Mouse (Mus musculus): ENCODE results near the gene Nckipsd. TPM values are rescaled to one million over a fixed set of nuclear protein-coding genes. Genes with fewer than 3 reads are reported as not detected.

The Nckipsd gene
- polyA plus RNA-seq (2014; fragmentation: Nextera tagmentation; extraction: Ambion mirVana): 11.3 and 14.4 TPM in 2 replicates

DNA sequence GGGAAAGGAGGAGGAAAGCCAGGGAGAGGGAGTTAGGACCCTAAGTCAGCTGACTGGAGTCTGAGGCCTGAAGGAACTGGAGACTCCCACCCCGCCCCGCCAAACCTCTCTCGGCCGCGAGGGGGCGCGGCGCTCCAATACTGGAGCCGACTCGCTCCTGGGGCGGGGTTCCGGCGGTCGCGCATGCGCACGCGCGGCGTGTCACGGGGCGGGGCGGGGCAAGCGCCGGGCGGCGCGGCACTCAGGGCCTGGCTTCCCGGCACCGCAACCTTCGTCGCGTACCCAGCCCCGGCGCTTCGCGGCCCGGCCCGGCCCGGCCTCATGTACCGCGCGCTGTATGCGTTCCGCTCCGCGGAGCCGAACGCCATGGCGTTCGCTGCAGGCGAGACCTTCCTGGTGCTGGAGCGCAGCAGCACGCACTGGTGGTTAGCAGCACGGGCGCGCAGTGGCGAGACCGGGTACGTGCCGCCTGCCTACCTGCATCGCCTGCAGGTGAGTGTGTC is at the start of gene Nckipsd:
Gene Nckipsd, plus strand, starts transcription at position 206 of the 503 bp plus-strand sequence.
- no peaks in the 10 kb centered on the region for H3K27me3 ChIP-seq (ENCODE audit: insufficient read depth, low read length)
- H3K27ac ChIP-seq (ENCODE audit: low read depth): no peak within 1 kb of the TSS
- TF ChIP-seq CTCF (IDR thresholded peaks at IDR 0.05; ENCODE audit: low read depth): peak; percentile 75
- peaks cover 67% of the 10 kb centered on the region for H3K36me3 ChIP-seq (ENCODE audit: insufficient read depth)
- peaks cover 6% of the 10 kb centered on the region; the same call in 1 of the 2 replicates for H3K4me1 ChIP-seq (ENCODE audit: insufficient read depth)
- no peaks in the 10 kb centered on the region for H3K9me3 ChIP-seq (ENCODE audit: low read depth, low read length)
- ATAC-seq (ENCODE audit: insufficient read depth) (peak; percentile 90), DNase-seq (peak; percentile 97)
- H3K4me3 ChIP-seq (ENCODE audit: low read depth, low read length): peak within 1 kb of the TSS; percentile 59
- H3K9ac ChIP-seq: peak within 1 kb of the TSS; percentile 67
- under 1% methylated on average over 62 of the region's 62 CpGs for WGBS
- peak within 1 kb of the TSS; percentile 91 for H3K4me2 ChIP-seq

DNA sequence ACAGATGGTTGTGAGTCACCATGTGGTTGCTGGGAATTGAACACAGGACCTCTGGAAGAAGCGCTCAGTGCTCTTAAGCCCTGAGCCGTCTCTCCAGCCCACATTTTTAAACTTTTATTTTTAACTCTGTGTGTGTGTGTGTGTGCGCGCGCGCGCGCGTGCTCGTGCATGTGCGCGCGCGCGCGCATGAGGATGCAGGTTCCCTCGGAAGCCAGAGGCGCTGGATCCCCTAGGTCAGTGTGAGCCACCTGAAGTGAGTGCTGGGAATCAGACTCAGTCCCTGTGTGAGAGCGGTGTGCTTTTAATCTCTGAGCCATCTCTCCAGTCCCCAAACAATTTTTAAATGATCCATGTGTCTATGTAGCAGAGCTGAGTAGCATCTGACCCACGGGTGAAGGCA is 49.0 kb upstream of the Nckipsd start:
- H3K4me2 ChIP-seq: no peak overlapping the region
- no peak for TF ChIP-seq CTCF (IDR thresholded peaks at IDR 0.05; ENCODE audit: low read depth)
- DNase-seq: no peak
- no peaks in the 10 kb centered on the region for H3K9me3 ChIP-seq (ENCODE audit: low read depth, low read length)
- H3K4me1 ChIP-seq (ENCODE audit: insufficient read depth): no peaks in the 10 kb centered on the region
- no peak overlapping the region for H3K9ac ChIP-seq
- no peaks in the 10 kb centered on the region for H3K36me3 ChIP-seq (ENCODE audit: insufficient read depth)
- H3K27me3 ChIP-seq (ENCODE audit: insufficient read depth, low read length): no peaks in the 10 kb centered on the region
- H3K4me3 ChIP-seq (ENCODE audit: low read depth, low read length): no peak overlapping the region
- 94% methylated on average over 20 of the region's 20 CpGs for WGBS
- ATAC-seq (ENCODE audit: insufficient read depth): no peak
- no peak overlapping the region for H3K27ac ChIP-seq (ENCODE audit: low read depth)

DNA sequence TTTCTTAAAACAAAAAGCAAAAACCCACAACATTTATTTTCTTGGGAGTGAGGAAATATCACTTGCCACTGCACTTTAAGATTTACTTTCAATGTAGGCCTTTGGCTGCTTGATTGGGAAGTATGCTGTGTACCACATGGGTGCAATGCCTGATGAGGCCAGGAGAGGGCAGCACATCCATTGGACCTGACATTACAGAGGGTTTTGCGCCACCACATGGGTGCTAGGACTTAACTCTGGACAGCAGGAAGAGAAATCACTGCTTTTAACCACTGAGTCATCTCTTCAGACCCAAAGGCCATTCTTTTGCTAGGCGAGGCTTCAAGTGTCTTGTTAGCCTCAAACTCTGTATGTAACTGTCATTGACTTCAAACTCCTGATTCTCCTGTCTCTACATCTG is 48.4 kb upstream of the Nckipsd start:
- H3K4me1 ChIP-seq (ENCODE audit: insufficient read depth): no peaks in the 10 kb centered on the region
- peak; percentile 85 for TF ChIP-seq CTCF (IDR thresholded peaks at IDR 0.05; ENCODE audit: low read depth)
- H3K36me3 ChIP-seq (ENCODE audit: insufficient read depth): no peaks in the 10 kb centered on the region
- no peaks in the 10 kb centered on the region for H3K9me3 ChIP-seq (ENCODE audit: low read depth, low read length)
- no peak overlapping the region for H3K4me3 ChIP-seq (ENCODE audit: low read depth, low read length)
- WGBS: 62% methylated on average over 2 of the region's 2 CpGs
- no peaks in the 10 kb centered on the region for H3K27me3 ChIP-seq (ENCODE audit: insufficient read depth, low read length)
- H3K4me2 ChIP-seq: no peak overlapping the region
- DNase-seq: peak; percentile 63
- H3K27ac ChIP-seq (ENCODE audit: low read depth): no peak overlapping the region
- H3K9ac ChIP-seq: no peak overlapping the region
- no peak for ATAC-seq (ENCODE audit: insufficient read depth)

DNA sequence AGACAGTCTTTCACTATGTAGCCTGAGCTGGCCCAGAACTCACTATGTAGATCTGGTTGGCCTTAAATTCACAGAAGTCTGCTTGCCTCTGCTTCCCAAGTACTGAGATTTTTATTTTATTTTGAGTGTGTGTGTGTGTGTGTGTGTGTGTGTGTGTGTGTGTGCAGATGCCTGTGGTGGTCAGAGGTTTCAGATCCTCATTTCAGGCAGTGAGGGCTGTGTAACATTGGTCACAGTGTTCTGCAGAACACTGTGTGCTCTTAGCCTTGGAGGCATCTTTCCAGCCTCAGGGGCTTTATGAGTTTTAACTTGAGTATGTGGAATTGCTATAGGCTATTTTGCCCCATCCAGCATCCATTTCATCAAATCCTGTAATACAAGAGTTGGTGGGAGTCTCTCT is 46.6 kb upstream of the Nckipsd start:
- Histone ChIP-seq H3K4me2 (no peak overlapping the region), H3K4me3 (ENCODE audit: low read depth, low read length) (no peak overlapping the region), H3K9me3 (ENCODE audit: low read depth, low read length) (no peaks in the 10 kb centered on the region), H3K4me1 (ENCODE audit: insufficient read depth) (no peaks in the 10 kb centered on the region), H3K36me3 (ENCODE audit: insufficient read depth) (no peaks in the 10 kb centered on the region), H3K9ac (no peak overlapping the region), H3K27ac (ENCODE audit: low read depth) (no peak overlapping the region), H3K27me3 (ENCODE audit: insufficient read depth, low read length) (no peaks in the 10 kb centered on the region)
- ATAC-seq (ENCODE audit: insufficient read depth) (no peak), DNase-seq (no peak)
- no peak for TF ChIP-seq CTCF (IDR thresholded peaks at IDR 0.05; ENCODE audit: low read depth)

DNA sequence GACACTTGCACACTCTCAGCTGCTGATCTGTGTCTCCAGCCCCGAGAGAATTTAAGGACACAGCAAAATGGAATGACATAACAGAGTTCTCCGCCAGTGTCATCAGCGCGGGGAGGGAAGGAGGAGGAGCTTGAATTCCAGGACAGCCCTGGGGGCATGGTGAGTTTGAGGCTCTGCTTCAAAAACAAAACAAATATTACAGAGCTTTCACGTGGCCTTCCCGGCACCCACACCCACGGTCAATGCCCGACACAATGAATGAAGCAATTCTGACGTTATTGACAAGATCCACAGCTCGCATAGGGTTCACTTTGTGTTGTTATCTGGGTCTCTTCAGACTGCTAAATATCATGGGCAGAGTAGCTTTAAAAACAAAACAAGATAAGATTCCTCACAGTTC is 43.2 kb upstream of the Nckipsd start:
- no peaks in the 10 kb centered on the region for H3K4me1 ChIP-seq (ENCODE audit: insufficient read depth)
- no peak for TF ChIP-seq CTCF (IDR thresholded peaks at IDR 0.05; ENCODE audit: low read depth)
- no peaks in the 10 kb centered on the region for H3K9me3 ChIP-seq (ENCODE audit: low read depth, low read length)
- H3K36me3 ChIP-seq (ENCODE audit: insufficient read depth): no peaks in the 10 kb centered on the region
- H3K27me3 ChIP-seq (ENCODE audit: insufficient read depth, low read length): no peaks in the 10 kb centered on the region
- no peak overlapping the region for H3K4me2 ChIP-seq
- WGBS: 61% methylated on average over 10 of the region's 10 CpGs
- H3K4me3 ChIP-seq (ENCODE audit: low read depth, low read length): no peak overlapping the region
- ATAC-seq (ENCODE audit: insufficient read depth) (no peak), DNase-seq (no peak)
- no peak overlapping the region for H3K9ac ChIP-seq
- H3K27ac ChIP-seq (ENCODE audit: low read depth): no peak overlapping the region

DNA sequence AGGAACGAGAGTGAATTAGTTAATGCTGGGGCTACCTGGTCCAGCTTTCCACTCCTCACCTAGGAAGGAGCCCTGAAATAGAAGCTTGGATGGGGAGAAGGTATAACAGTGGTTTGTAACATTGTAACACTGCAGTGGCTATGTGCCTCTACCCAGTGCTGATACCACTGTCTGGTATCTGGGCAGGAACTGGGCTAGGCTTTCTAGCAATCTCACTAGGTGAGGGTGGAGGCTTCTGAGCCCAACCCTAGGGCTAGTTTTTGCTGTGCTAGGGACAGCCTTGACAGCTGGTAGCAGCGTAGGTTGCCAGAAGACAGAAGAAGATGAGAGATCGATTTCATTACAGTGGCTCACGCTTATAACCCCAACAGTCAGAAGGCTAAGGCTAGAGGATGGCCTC is 31.6 kb upstream of the Nckipsd start:
- no peaks in the 10 kb centered on the region; the same call in 1 of the 2 replicates for H3K9me3 ChIP-seq (ENCODE audit: low read depth, low read length)
- no peak overlapping the region for H3K9ac ChIP-seq
- ATAC-seq (ENCODE audit: insufficient read depth): no peak
- H3K27me3 ChIP-seq (ENCODE audit: insufficient read depth, low read length): no peaks in the 10 kb centered on the region
- 73% methylated on average over 4 of the region's 4 CpGs for WGBS
- no peak overlapping the region for H3K4me3 ChIP-seq (ENCODE audit: low read depth, low read length)
- peaks cover 4% of the 10 kb centered on the region; the same call in 1 of the 2 replicates for H3K4me1 ChIP-seq (ENCODE audit: insufficient read depth)
- no peak for DNase-seq
- no peak for TF ChIP-seq CTCF (IDR thresholded peaks at IDR 0.05; ENCODE audit: low read depth)
- H3K27ac ChIP-seq (ENCODE audit: low read depth): no peak overlapping the region
- H3K4me2 ChIP-seq: no peak overlapping the region
- no peaks in the 10 kb centered on the region for H3K36me3 ChIP-seq (ENCODE audit: insufficient read depth)

DNA sequence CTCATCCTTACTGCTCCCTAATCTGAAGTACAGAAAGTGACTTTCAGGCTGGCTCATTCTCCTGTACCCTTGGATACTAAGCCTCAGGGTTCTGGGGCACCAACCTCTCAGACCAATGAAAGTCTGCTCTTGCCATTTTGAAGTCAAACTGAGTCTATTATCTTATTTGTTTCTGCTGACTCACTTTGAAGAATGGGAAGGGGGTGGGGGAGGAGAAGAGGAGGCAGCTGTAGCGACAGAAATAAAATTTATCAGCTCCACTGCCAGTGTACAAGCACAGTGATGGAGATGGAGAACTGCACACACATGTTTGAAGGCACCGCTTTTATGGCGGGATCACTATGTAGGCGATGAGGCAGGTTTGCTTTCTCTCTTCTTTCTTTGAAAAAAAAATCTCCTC is 30.9 kb upstream of the Nckipsd start:
- ATAC-seq (ENCODE audit: insufficient read depth): no peak
- 76% methylated on average over 4 of the region's 4 CpGs for WGBS
- no peak overlapping the region for H3K9ac ChIP-seq
- H3K4me1 ChIP-seq (ENCODE audit: insufficient read depth): peaks cover 9% of the 10 kb centered on the region; the same call in 1 of the 2 replicates
- H3K4me3 ChIP-seq (ENCODE audit: low read depth, low read length): no peak overlapping the region
- no peak overlapping the region for H3K4me2 ChIP-seq
- no peak overlapping the region for H3K27ac ChIP-seq (ENCODE audit: low read depth)
- no peaks in the 10 kb centered on the region for H3K36me3 ChIP-seq (ENCODE audit: insufficient read depth)
- TF ChIP-seq CTCF (IDR thresholded peaks at IDR 0.05; ENCODE audit: low read depth): no peak
- H3K9me3 ChIP-seq (ENCODE audit: low read depth, low read length): no peaks in the 10 kb centered on the region; the same call in 1 of the 2 replicates
- no peaks in the 10 kb centered on the region for H3K27me3 ChIP-seq (ENCODE audit: insufficient read depth, low read length)
- DNase-seq: no peak

All from lung, embryonic 14.5 days (tissue).